Mouse (Mus musculus): Measurements from ENCODE around the gene Kif26b.

Kif26b gene

GRCm38 (mm10) chr1:178844839-178845238 is 315.9 kb downstream of the Kif26b start:
- no peak for DNase-seq (ENCODE audit: low spot score)

- DNase-seq (ENCODE audit: low spot score), result no peak
Observed at GRCm38 (mm10) chr1:178847569-178847968, 318.6 kb downstream of the Kif26b start.

- DNase-seq (ENCODE audit: low spot score), result no peak
Observed at GRCm38 (mm10) chr1:178848380-178849106, 319.6 kb downstream of the Kif26b start.

- no peak for DNase-seq (ENCODE audit: low spot score)
Observed at GRCm38 (mm10) chr1:178850569-178850968, 321.6 kb downstream of the Kif26b start.

GRCm38 (mm10) chr1:178854936-178855335 is 326.0 kb downstream of the Kif26b start:
- DNase-seq (ENCODE audit: low spot score), result no peak

- no peak for DNase-seq (ENCODE audit: low spot score)
Observed at GRCm38 (mm10) chr1:178855974-178856373, 327.0 kb downstream of the Kif26b start.

- DNase-seq (ENCODE audit: low spot score), result no peak
Observed at GRCm38 (mm10) chr1:178860671-178861391, 331.9 kb downstream of the Kif26b start.

- DNase-seq (ENCODE audit: low spot score), result no peak
Observed at GRCm38 (mm10) chr1:178861392-178861762, 332.5 kb downstream of the Kif26b start.

- DNase-seq (ENCODE audit: low spot score), result no peak
Observed at GRCm38 (mm10) chr1:178863756-178864155, 334.8 kb downstream of the Kif26b start.

GRCm38 (mm10) chr1:178864297-178864696 is 335.4 kb downstream of the Kif26b start:
- DNase-seq (ENCODE audit: low spot score), result no peak

GRCm38 (mm10) chr1:178866757-178867156 is 337.8 kb downstream of the Kif26b start:
- DNase-seq (ENCODE audit: low spot score), result no peak

- no peak for DNase-seq (ENCODE audit: low spot score)
Observed at GRCm38 (mm10) chr1:178871055-178871454, 342.1 kb downstream of the Kif26b start.

- DNase-seq (ENCODE audit: low spot score), result no peak
Observed at GRCm38 (mm10) chr1:178876926-178877325, 348.0 kb downstream of the Kif26b start.

- no peak for DNase-seq (ENCODE audit: low spot score)
Observed at GRCm38 (mm10) chr1:178878676-178879075, 349.8 kb downstream of the Kif26b start.

- no peak for DNase-seq (ENCODE audit: low spot score)
Observed at GRCm38 (mm10) chr1:178880905-178881304, 352.0 kb downstream of the Kif26b start.

- no peak for DNase-seq (ENCODE audit: low spot score)
Observed at GRCm38 (mm10) chr1:178886671-178887070, 357.7 kb downstream of the Kif26b start.

GRCm38 (mm10) chr1:178892376-178892775 is 363.5 kb downstream of the Kif26b start:
- no peak for DNase-seq (ENCODE audit: low spot score)

- no peak for DNase-seq (ENCODE audit: low spot score)
Observed at GRCm38 (mm10) chr1:178893229-178894080, 364.5 kb downstream of the Kif26b start.

GRCm38 (mm10) chr1:178894081-178894401 is 365.1 kb downstream of the Kif26b start:
- no peak for DNase-seq (ENCODE audit: low spot score)

GRCm38 (mm10) chr1:178895674-178896073 is 366.7 kb downstream of the Kif26b start:
- no peak for DNase-seq (ENCODE audit: low spot score)

- DNase-seq (ENCODE audit: low spot score), result no peak
Observed at GRCm38 (mm10) chr1:178910951-178911350, 382.0 kb downstream of the Kif26b start.

- no peak for DNase-seq (ENCODE audit: low spot score)
Observed at GRCm38 (mm10) chr1:178912936-178913716, 384.2 kb downstream of the Kif26b start.

All from testis, postnatal 10 days (tissue).